Mouse (Mus musculus): ENCODE measurements at regions not wholly inside any gene's neighbourhood (a gene's known extent, or its start where the extent isn't known, plus 50 kb on each side); places are given as distances from the start of the nearest gene placed in this dataset.

DNA sequence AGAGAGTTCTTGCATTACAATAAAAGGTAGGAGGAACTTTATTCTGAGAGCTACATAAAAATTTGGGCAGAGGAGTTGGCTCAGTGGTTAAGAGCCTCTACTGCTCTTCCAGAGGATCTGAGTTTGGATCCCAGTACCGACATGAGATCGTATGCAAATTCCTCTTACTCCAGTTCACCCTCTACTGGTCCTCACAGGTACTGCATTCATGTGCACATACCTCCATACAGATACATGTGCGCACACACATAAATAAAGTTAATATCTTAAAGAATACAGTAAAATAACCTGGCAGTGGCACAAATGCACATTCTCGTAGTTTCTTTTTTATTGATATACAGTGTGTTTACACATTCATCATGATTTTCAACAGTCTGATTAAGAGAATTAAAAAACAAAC is 232.4 kb downstream of the Vps13c start:
- no peak for TF ChIP-seq POLR2A (IDR thresholded peaks at IDR 0.05; ENCODE audit: low read depth, low read length)
- no peak for TF ChIP-seq CTCF (IDR thresholded peaks at IDR 0.05; ENCODE audit: borderline replicate concordance, insufficient read depth, low read length)
- no peak overlapping the region for H3K27ac ChIP-seq (ENCODE audit: insufficient read depth, low read length)
- no peaks in the 10 kb centered on the region for H3K4me1 ChIP-seq (ENCODE audit: control insufficient read depth, insufficient read depth, low read length)
- H3K4me3 ChIP-seq (ENCODE audit: insufficient read depth, low read length) = no peak overlapping the region

DNA sequence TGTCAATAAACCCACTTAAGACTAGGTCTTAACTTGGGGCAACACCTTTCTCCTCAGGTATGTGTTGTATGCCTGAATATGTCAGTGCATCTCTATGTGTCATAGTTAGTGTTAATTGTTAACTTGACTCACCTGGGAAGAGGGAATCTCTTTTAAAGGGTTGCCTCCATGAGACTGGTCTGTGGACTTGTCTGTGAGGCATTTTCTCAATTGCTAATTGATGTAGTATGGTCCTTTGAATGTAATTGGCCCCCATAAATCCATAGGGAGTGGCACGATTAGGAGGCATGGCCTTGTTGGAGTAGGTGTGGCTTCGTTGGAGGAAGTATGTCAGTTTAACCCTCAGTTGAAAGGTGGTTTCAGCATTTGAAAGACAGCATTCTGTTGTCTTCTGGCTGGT is 237.1 kb downstream of the Vps13c start:
- TF ChIP-seq POLR2A (IDR thresholded peaks at IDR 0.05; ENCODE audit: low read depth, low read length) (no peak), CTCF (IDR thresholded peaks at IDR 0.05; ENCODE audit: borderline replicate concordance, insufficient read depth, low read length) (no peak)
- H3K4me3 ChIP-seq (ENCODE audit: insufficient read depth, low read length) = no peak overlapping the region
- no peaks in the 10 kb centered on the region for H3K4me1 ChIP-seq (ENCODE audit: control insufficient read depth, insufficient read depth, low read length)
- no peak overlapping the region for H3K27ac ChIP-seq (ENCODE audit: insufficient read depth, low read length)

DNA sequence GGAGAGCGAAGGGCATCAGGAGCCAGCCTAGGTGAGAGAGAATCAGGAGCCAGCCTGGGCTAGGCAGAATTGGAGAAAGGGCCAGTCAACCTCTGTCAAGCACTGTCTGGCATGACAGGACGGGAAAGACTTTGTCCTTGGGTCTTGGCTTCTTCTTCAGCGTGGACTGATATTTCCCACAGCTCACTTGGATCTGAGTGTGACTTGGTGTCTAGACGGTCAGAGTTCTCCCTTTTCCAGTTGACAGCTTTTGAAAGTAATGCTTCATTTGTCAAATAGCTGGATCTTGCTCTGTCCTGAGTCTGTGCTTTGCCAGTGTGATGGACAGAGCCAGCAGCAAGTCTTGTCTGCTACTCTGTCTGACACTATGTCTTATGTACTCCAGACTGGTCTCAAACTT is 243.1 kb downstream of the Vps13c start:
- TF ChIP-seq CTCF (IDR thresholded peaks at IDR 0.05; ENCODE audit: borderline replicate concordance, insufficient read depth, low read length) (no peak), POLR2A (IDR thresholded peaks at IDR 0.05; ENCODE audit: low read depth, low read length) (no peak)
- no peak overlapping the region for H3K4me3 ChIP-seq (ENCODE audit: insufficient read depth, low read length)
- H3K27ac ChIP-seq (ENCODE audit: insufficient read depth, low read length) = no peak overlapping the region
- H3K4me1 ChIP-seq (ENCODE audit: control insufficient read depth, insufficient read depth, low read length) = no peaks in the 10 kb centered on the region

- TF ChIP-seq POLR2A (IDR thresholded peaks at IDR 0.05; ENCODE audit: low read depth, low read length) = no peak
- no peak for TF ChIP-seq CTCF (IDR thresholded peaks at IDR 0.05; ENCODE audit: borderline replicate concordance, insufficient read depth, low read length)
- Histone ChIP-seq H3K27ac (ENCODE audit: insufficient read depth, low read length) (no peak overlapping the region), H3K4me1 (ENCODE audit: control insufficient read depth, insufficient read depth, low read length) (no peaks in the 10 kb centered on the region), H3K4me3 (ENCODE audit: insufficient read depth, low read length) (no peak overlapping the region)
Observed at GRCm38 (mm10) chr9:68084966-68085365, 244.8 kb downstream of the Vps13c start.

- H3K4me3 ChIP-seq (ENCODE audit: insufficient read depth, low read length) = no peak overlapping the region
- TF ChIP-seq POLR2A (IDR thresholded peaks at IDR 0.05; ENCODE audit: low read depth, low read length) (no peak), CTCF (IDR thresholded peaks at IDR 0.05; ENCODE audit: borderline replicate concordance, insufficient read depth, low read length) (no peak)
- H3K4me1 ChIP-seq (ENCODE audit: control insufficient read depth, insufficient read depth, low read length) = no peaks in the 10 kb centered on the region
- no peak overlapping the region for H3K27ac ChIP-seq (ENCODE audit: insufficient read depth, low read length)
Observed at GRCm38 (mm10) chr9:68094561-68094960, 254.4 kb downstream of the Vps13c start.

DNA sequence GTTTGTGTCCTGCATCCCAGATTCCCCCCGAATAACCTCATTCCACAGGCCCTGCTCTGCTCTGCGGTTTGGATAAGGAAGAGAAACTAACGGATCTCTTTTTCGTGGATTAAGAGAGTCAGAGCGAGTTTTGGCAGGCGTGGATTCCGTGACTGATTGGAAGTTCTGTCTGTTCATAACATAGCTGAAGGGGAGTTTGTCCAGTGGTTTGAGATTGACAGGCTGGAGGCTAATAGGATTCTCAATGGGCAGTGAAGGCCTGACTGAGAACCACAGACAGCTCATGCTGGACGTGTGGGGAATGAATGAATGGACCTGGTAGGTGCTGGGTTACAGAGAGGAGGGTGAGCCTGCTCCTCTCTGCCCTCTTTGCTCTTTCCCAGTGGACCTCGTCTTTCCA is 269.6 kb downstream of the Vps13c start:
- Histone ChIP-seq H3K27ac (ENCODE audit: insufficient read depth, low read length) (no peak overlapping the region), H3K4me1 (ENCODE audit: control insufficient read depth, insufficient read depth, low read length) (no peaks in the 10 kb centered on the region), H3K4me3 (ENCODE audit: insufficient read depth, low read length) (no peak overlapping the region)
- TF ChIP-seq POLR2A (IDR thresholded peaks at IDR 0.05; ENCODE audit: low read depth, low read length) = no peak

DNA sequence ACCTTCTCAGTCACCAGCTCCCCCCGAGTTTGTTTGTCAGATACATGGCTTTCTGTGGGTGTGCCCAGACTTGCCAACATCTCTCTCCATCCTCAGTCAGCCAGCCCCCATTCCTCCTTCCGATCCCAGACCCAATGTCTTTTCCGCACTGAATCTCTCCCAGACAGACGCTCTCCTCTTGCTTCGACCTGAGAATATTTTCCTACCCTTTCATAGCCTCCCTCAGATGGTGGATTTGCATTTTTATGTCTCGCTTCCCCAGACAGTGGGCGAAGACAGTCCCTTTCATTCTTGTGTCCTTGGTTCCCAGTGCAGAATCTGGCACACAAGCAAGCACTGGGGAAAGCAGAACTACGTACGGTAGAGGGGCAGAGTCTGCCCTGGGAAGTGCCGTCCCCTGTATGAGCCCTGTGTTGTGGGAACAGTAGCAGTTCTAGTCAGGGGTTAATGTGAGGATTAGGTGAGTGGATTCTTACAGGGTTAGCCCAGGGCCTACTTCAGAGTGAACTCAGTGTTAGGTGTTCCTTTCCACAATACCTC is 275.0 kb downstream of the Vps13c start:
- no peak for TF ChIP-seq CTCF (IDR thresholded peaks at IDR 0.05; ENCODE audit: borderline replicate concordance, insufficient read depth, low read length)
- no peak for TF ChIP-seq POLR2A (IDR thresholded peaks at IDR 0.05; ENCODE audit: low read depth, low read length)
- Histone ChIP-seq H3K27ac (ENCODE audit: insufficient read depth, low read length) (no peak overlapping the region), H3K4me1 (ENCODE audit: control insufficient read depth, insufficient read depth, low read length) (no peaks in the 10 kb centered on the region), H3K4me3 (ENCODE audit: insufficient read depth, low read length) (no peak overlapping the region)

DNA sequence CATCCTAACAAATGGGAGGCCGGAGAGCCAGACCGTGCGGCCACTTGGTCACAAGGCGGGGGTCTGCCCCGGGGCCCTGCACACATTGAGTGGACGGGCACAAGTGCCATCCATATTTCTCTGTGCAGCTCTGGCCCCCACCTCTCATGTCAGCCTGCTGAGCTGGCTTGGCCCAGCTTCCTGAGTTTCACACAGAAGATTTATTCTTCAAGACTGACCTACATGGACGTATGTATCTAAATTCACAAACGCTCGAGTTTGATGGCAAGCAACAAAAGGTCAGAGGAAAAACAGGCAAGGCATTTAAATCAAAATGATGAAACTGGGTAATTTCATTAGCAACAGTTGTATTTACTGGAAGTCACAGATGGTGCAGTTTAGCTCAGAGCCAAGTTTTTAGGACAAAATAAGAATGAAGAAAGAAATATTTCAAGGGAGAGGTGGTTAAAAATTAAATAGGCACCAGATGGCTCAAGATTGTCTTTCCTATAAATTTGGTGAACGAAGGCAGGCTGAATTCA is 276.1 kb downstream of the Vps13c start:
- TF ChIP-seq CTCF (IDR thresholded peaks at IDR 0.05; ENCODE audit: borderline replicate concordance, insufficient read depth, low read length) (no peak), POLR2A (IDR thresholded peaks at IDR 0.05; ENCODE audit: low read depth, low read length) (no peak)
- Histone ChIP-seq H3K27ac (ENCODE audit: insufficient read depth, low read length) (no peak overlapping the region), H3K4me1 (ENCODE audit: control insufficient read depth, insufficient read depth, low read length) (no peaks in the 10 kb centered on the region), H3K4me3 (ENCODE audit: insufficient read depth, low read length) (no peak overlapping the region)

- Histone ChIP-seq H3K4me3 (ENCODE audit: insufficient read depth, low read length) (no peak overlapping the region), H3K4me1 (ENCODE audit: control insufficient read depth, insufficient read depth, low read length) (no peaks in the 10 kb centered on the region), H3K27ac (ENCODE audit: insufficient read depth, low read length) (no peak overlapping the region)
- TF ChIP-seq POLR2A (IDR thresholded peaks at IDR 0.05; ENCODE audit: low read depth, low read length) (no peak), CTCF (IDR thresholded peaks at IDR 0.05; ENCODE audit: borderline replicate concordance, insufficient read depth, low read length) (no peak)
Observed at GRCm38 (mm10) chr9:68118266-68118665, 278.1 kb downstream of the Vps13c start.

DNA sequence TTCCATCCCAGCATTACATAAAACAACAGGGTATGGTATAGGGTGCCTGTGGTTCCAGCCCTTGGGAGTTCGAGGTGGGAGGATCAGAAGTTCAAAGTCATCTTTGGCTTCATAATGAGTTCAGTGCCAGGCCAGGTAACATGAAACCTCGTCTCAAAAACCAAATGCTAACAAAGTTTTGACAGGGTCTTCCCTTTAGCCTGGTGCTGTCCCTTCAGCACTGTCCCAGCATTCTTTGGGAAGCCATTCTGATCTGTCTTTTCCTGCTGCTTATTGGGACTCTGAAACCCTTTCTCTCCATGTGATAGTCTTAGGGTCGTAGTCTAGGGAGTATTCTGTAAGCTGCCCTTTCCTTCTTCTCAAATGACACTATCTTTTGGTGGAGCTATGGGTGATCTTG is 282.1 kb downstream of the Vps13c start:
- H3K27ac ChIP-seq (ENCODE audit: insufficient read depth, low read length) = no peak overlapping the region
- no peak for TF ChIP-seq CTCF (IDR thresholded peaks at IDR 0.05; ENCODE audit: borderline replicate concordance, insufficient read depth, low read length)
- TF ChIP-seq POLR2A (IDR thresholded peaks at IDR 0.05; ENCODE audit: low read depth, low read length) = no peak
- H3K4me3 ChIP-seq (ENCODE audit: insufficient read depth, low read length) = no peak overlapping the region
- no peaks in the 10 kb centered on the region for H3K4me1 ChIP-seq (ENCODE audit: control insufficient read depth, insufficient read depth, low read length)

GRCm38 (mm10) chr9:68131263-68131662 is 291.1 kb downstream of the Vps13c start:
- H3K4me1 ChIP-seq (ENCODE audit: control insufficient read depth, insufficient read depth, low read length) = no peaks in the 10 kb centered on the region
- no peak overlapping the region for H3K4me3 ChIP-seq (ENCODE audit: insufficient read depth, low read length)
- H3K27ac ChIP-seq (ENCODE audit: insufficient read depth, low read length) = no peak overlapping the region
- TF ChIP-seq POLR2A (IDR thresholded peaks at IDR 0.05; ENCODE audit: low read depth, low read length) (no peak), CTCF (IDR thresholded peaks at IDR 0.05; ENCODE audit: borderline replicate concordance, insufficient read depth, low read length) (no peak)

Data from embryonic fibroblast, embryonic 13.5 days (primary cell).